Mouse (Mus musculus) MEL (cell line): Measurements from ENCODE around the gene Frmd4a.

ENCODE experiments used
- MAFK ChIP-seq: IDR thresholded peaks from 2 replicates; pipeline ENCODE4 v1.6.1; 2011; ENCODE audit warnings: low read depth, mild to moderate bottlenecking, low read length, improper control_type of control experiment, borderline replicate concordance
- MAZ ChIP-seq: IDR thresholded peaks from 2 replicates; pipeline ENCODE4 v1.6.1; 2012; ENCODE audit warnings: low read depth, mild to moderate bottlenecking, inconsistent platforms, low read length, improper control_type of control experiment
- POLR2A ChIP-seq, 2 experiments: IDR thresholded peaks; 2 replicates each; pipeline ENCODE4 v1.6.1; 2011 to 2012; ENCODE audit warnings: low read length in 2 of 2, mild to moderate bottlenecking in 2 of 2, control low read depth in 1 of 2, improper control_type of control experiment in 1 of 2, low read depth in 1 of 2, moderate library complexity in 1 of 2; ENCODE audit not compliant: control insufficient read depth in 1 of 2, insufficient read depth in 1 of 2, poor library complexity in 1 of 2

GRCm38 (mm10) chr2:3990431-3990830 is 27.1 kb upstream of the Frmd4a start:
- TF ChIP-seq MAFK: no peak
- TF ChIP-seq MAZ: no peak
- no peak for TF ChIP-seq POLR2A (IDR thresholded peaks at IDR 0.05; ENCODE audit: control insufficient read depth in 1 of 2, insufficient read depth in 1 of 2, low read depth in 1 of 2, low read length in 2 of 2, poor library complexity in 1 of 2)
